Mouse (Mus musculus) thymus, adult 2 months (tissue): ENCODE measurements around the gene B4galt5.

Source experiments
- CTCF ChIP-seq: fragments of 200-500 bp; IDR thresholded peaks from 2 replicates; pipeline ENCODE4 v1.5.1; 2012; ENCODE audit warnings: mild to moderate bottlenecking, control low read depth, low read length, moderate library complexity, borderline replicate concordance; ENCODE audit not compliant: control insufficient read depth, poor library complexity, insufficient read depth; ENCODE audit errors: extremely low read depth
- POLR2A ChIP-seq: fragments of 200-500 bp; IDR thresholded peaks from 2 replicates; pipeline ENCODE4 v1.6.1; 2012; ENCODE audit warnings: mild to moderate bottlenecking, low read length, control low read depth, moderate library complexity; ENCODE audit not compliant: control insufficient read depth, poor library complexity, insufficient read depth; ENCODE audit errors: extremely low read depth

DNA sequence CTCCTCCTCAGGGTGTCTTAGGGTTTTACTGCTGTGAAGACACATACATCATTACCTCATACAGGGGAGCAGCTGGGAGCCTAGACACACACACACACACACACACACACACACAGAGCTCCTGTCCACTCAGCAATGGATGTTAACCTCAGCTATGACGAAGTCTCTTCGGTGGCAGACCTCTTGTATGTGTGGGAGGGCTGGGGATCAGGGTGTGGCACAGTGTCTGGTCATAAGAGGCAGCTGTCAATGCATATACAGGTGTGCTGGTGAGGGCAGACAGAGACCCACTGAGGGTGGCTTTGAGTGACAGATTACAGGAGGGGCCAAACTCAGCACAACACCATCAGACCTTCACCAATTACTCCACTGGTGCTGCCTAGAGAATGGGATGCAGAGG is 84.0 kb downstream of the B4galt5 start:
- TF ChIP-seq CTCF (no peak), POLR2A (no peak)
